Mouse (Mus musculus): ENCODE data around the gene Sh3kbp1. TPM values are rescaled to one million over a fixed set of nuclear protein-coding genes. Genes with fewer than 3 reads are reported as not detected.

Sh3kbp1 gene
- polyA plus RNA-seq, 1 experiment from 2014 or later = 23.2 TPM

- H3K36me3 ChIP-seq (replicated peaks) = no peaks in the 10 kb centered on the region
- no peak overlapping the region for H3K27ac ChIP-seq (replicated peaks)
- H3K9me3 ChIP-seq = no peaks in the 10 kb centered on the region
- H3K27me3 ChIP-seq (replicated peaks; ENCODE audit: low read depth, poor library complexity, severe bottlenecking) = peaks cover 77% of the 10 kb centered on the region
- H3K4me1 ChIP-seq = peaks cover 6% of the 10 kb centered on the region
- no peak for DNase-seq (ENCODE audit: low spot score)
- H3K4me3 ChIP-seq = no peak overlapping the region
- 87% methylated on average over 3 of the region's 3 CpGs for WGBS
These were observed 18.2 kb downstream of the Sh3kbp1 start for GRCm38 (mm10) chrX:159645314-159645713.

- Histone ChIP-seq H3K4me3 (no peak overlapping the region), H3K4me1 (peaks cover 11% of the 10 kb centered on the region), H3K9me3 (no peaks in the 10 kb centered on the region), H3K27me3 (replicated peaks; ENCODE audit: low read depth, poor library complexity, severe bottlenecking) (peaks cover 78% of the 10 kb centered on the region), H3K27ac (replicated peaks) (no peak overlapping the region), H3K36me3 (replicated peaks) (no peaks in the 10 kb centered on the region)
- DNase-seq (ENCODE audit: low spot score) = no peak
- WGBS = 80% methylated on average over 5 of the region's 5 CpGs
These were observed 20.5 kb downstream of the Sh3kbp1 start for GRCm38 (mm10) chrX:159647564-159647963.

- Histone ChIP-seq H3K4me3 (no peak overlapping the region), H3K27me3 (replicated peaks; ENCODE audit: low read depth, poor library complexity, severe bottlenecking) (peaks cover 72% of the 10 kb centered on the region), H3K9me3 (no peaks in the 10 kb centered on the region), H3K36me3 (replicated peaks) (no peaks in the 10 kb centered on the region), H3K27ac (replicated peaks) (no peak overlapping the region), H3K4me1 (peaks cover 11% of the 10 kb centered on the region)
- no peak for DNase-seq (ENCODE audit: low spot score)
- WGBS = 93% methylated on average over 3 of the region's 3 CpGs
These were observed 21.5 kb downstream of the Sh3kbp1 start for GRCm38 (mm10) chrX:159648598-159648997.

GRCm38 (mm10) chrX:159650130-159650678 is 23.1 kb downstream of the Sh3kbp1 start:
- no peaks in the 10 kb centered on the region for H3K9me3 ChIP-seq
- peaks cover 11% of the 10 kb centered on the region for H3K4me1 ChIP-seq
- H3K4me3 ChIP-seq = no peak overlapping the region
- 52% methylated on average over 11 of the region's 11 CpGs for WGBS
- H3K27me3 ChIP-seq (replicated peaks; ENCODE audit: low read depth, poor library complexity, severe bottlenecking) = peaks cover 72% of the 10 kb centered on the region
- no peaks in the 10 kb centered on the region for H3K36me3 ChIP-seq (replicated peaks)
- peak; percentile 15 for DNase-seq (ENCODE audit: low spot score)
- H3K27ac ChIP-seq (replicated peaks) = no peak overlapping the region

GRCm38 (mm10) chrX:159650727-159651126 is 23.7 kb downstream of the Sh3kbp1 start:
- Histone ChIP-seq H3K4me1 (peaks cover 11% of the 10 kb centered on the region), H3K36me3 (replicated peaks) (no peaks in the 10 kb centered on the region), H3K27me3 (replicated peaks; ENCODE audit: low read depth, poor library complexity, severe bottlenecking) (peaks cover 75% of the 10 kb centered on the region), H3K4me3 (no peak overlapping the region), H3K27ac (replicated peaks) (no peak overlapping the region), H3K9me3 (no peaks in the 10 kb centered on the region)
- DNase-seq (ENCODE audit: low spot score) = no peak
- 88% methylated on average over 6 of the region's 6 CpGs for WGBS

GRCm38 (mm10) chrX:159671388-159671787 is 44.3 kb downstream of the Sh3kbp1 start:
- 0 out of 2 replicates have a peak, but pooled peaks cover 7% of the 10 kb centered on the region for H3K4me1 ChIP-seq
- no peaks in the 10 kb centered on the region for H3K36me3 ChIP-seq (replicated peaks)
- DNase-seq (ENCODE audit: low spot score) = no peak
- no peak overlapping the region for H3K27ac ChIP-seq (replicated peaks)
- no peaks in the 10 kb centered on the region for H3K9me3 ChIP-seq
- H3K27me3 ChIP-seq (replicated peaks; ENCODE audit: low read depth, poor library complexity, severe bottlenecking) = peaks cover 40% of the 10 kb centered on the region
- H3K4me3 ChIP-seq = no peak overlapping the region
- WGBS = 86% methylated on average over 7 of the region's 7 CpGs

GRCm38 (mm10) chrX:159672466-159672865 is 45.4 kb downstream of the Sh3kbp1 start:
- WGBS = 40% methylated on average over 2 of the region's 2 CpGs
- H3K4me1 ChIP-seq = 0 out of 2 replicates have a peak, but pooled peaks cover 7% of the 10 kb centered on the region
- peaks cover 51% of the 10 kb centered on the region for H3K27me3 ChIP-seq (replicated peaks; ENCODE audit: low read depth, poor library complexity, severe bottlenecking)
- no peaks in the 10 kb centered on the region for H3K9me3 ChIP-seq
- H3K36me3 ChIP-seq (replicated peaks) = no peaks in the 10 kb centered on the region
- no peak overlapping the region for H3K27ac ChIP-seq (replicated peaks)
- no peak overlapping the region for H3K4me3 ChIP-seq
- no peak for DNase-seq (ENCODE audit: low spot score)

- H3K4me1 ChIP-seq = 0 out of 2 replicates have a peak, but pooled peaks cover 7% of the 10 kb centered on the region
- no peak overlapping the region for H3K27ac ChIP-seq (replicated peaks)
- H3K36me3 ChIP-seq (replicated peaks) = no peaks in the 10 kb centered on the region
- H3K4me3 ChIP-seq = no peak overlapping the region
- DNase-seq (ENCODE audit: low spot score) = no peak
- peaks cover 85% of the 10 kb centered on the region for H3K27me3 ChIP-seq (replicated peaks; ENCODE audit: low read depth, poor library complexity, severe bottlenecking)
- no peaks in the 10 kb centered on the region for H3K9me3 ChIP-seq
- WGBS = 20% methylated on average over 2 of the region's 2 CpGs
These were observed 49.2 kb downstream of the Sh3kbp1 start for GRCm38 (mm10) chrX:159676242-159676641.

- WGBS = 76% methylated on average over 4 of the region's 4 CpGs
- DNase-seq (ENCODE audit: low spot score) = no peak
- Histone ChIP-seq H3K27ac (replicated peaks) (no peak overlapping the region), H3K27me3 (replicated peaks; ENCODE audit: low read depth, poor library complexity, severe bottlenecking) (peaks cover 86% of the 10 kb centered on the region), H3K9me3 (no peaks in the 10 kb centered on the region), H3K4me3 (no peak overlapping the region), H3K4me1 (0 out of 2 replicates have a peak, but pooled peaks cover 4% of the 10 kb centered on the region), H3K36me3 (replicated peaks) (no peaks in the 10 kb centered on the region)
These were observed 50.7 kb downstream of the Sh3kbp1 start for GRCm38 (mm10) chrX:159677585-159678319.

- 76% methylated on average over 5 of the region's 5 CpGs for WGBS
- Histone ChIP-seq H3K9me3 (no peaks in the 10 kb centered on the region), H3K27me3 (replicated peaks; ENCODE audit: low read depth, poor library complexity, severe bottlenecking) (peaks cover 90% of the 10 kb centered on the region), H3K36me3 (replicated peaks) (no peaks in the 10 kb centered on the region), H3K4me1 (0 out of 2 replicates have a peak, but pooled peaks cover 4% of the 10 kb centered on the region), H3K4me3 (no peak overlapping the region), H3K27ac (replicated peaks) (no peak overlapping the region)
- DNase-seq (ENCODE audit: low spot score) = no peak
These were observed 51.3 kb downstream of the Sh3kbp1 start for GRCm38 (mm10) chrX:159678320-159678835.

- H3K36me3 ChIP-seq (replicated peaks) = no peaks in the 10 kb centered on the region
- H3K4me1 ChIP-seq = no peaks in the 10 kb centered on the region
- no peak for DNase-seq (ENCODE audit: low spot score)
- H3K27me3 ChIP-seq (replicated peaks; ENCODE audit: low read depth, poor library complexity, severe bottlenecking) = peaks cover 86% of the 10 kb centered on the region
- H3K27ac ChIP-seq (replicated peaks) = no peak overlapping the region
- no peaks in the 10 kb centered on the region for H3K9me3 ChIP-seq
- H3K4me3 ChIP-seq = no peak overlapping the region
- 50% methylated on average over 1 of the region's 1 CpGs for WGBS
These were observed 58.4 kb downstream of the Sh3kbp1 start for GRCm38 (mm10) chrX:159685521-159685920.

- peaks cover 80% of the 10 kb centered on the region for H3K27me3 ChIP-seq (replicated peaks; ENCODE audit: low read depth, poor library complexity, severe bottlenecking)
- WGBS = 77% methylated on average over 4 of the region's 4 CpGs
- no peak overlapping the region for H3K27ac ChIP-seq (replicated peaks)
These were observed 59.8 kb downstream of the Sh3kbp1 start for GRCm38 (mm10) chrX:159686850-159687249.

GRCm38 (mm10) chrX:159688698-159689097 is 61.6 kb downstream of the Sh3kbp1 start:
- no peak overlapping the region for H3K27ac ChIP-seq (replicated peaks)
- no peaks in the 10 kb centered on the region for H3K36me3 ChIP-seq (replicated peaks)
- 92% methylated on average over 5 of the region's 5 CpGs for WGBS
- no peak for DNase-seq (ENCODE audit: low spot score)
- no peaks in the 10 kb centered on the region for H3K9me3 ChIP-seq
- H3K27me3 ChIP-seq (replicated peaks; ENCODE audit: low read depth, poor library complexity, severe bottlenecking) = peaks cover 78% of the 10 kb centered on the region
- H3K4me1 ChIP-seq = no peaks in the 10 kb centered on the region
- H3K4me3 ChIP-seq = no peak overlapping the region

More at GRCm38 (mm10) chrX:159686850-159687249, 59.8 kb downstream of the Sh3kbp1 start:
- no peak overlapping the region for H3K4me3 ChIP-seq
- H3K9me3 ChIP-seq = no peaks in the 10 kb centered on the region
- no peaks in the 10 kb centered on the region for H3K4me1 ChIP-seq
- no peak for DNase-seq (ENCODE audit: low spot score)
- H3K36me3 ChIP-seq (replicated peaks) = no peaks in the 10 kb centered on the region
